Mouse (Mus musculus) cerebellum, adult 2 months (tissue): ENCODE data around the gene Zfp444.

Source experiments
- CTCF ChIP-seq: fragments of 200-500 bp; IDR thresholded peaks from 2 replicates; pipeline ENCODE4 v1.5.1; 2011; ENCODE audit warnings: low read depth, mild to moderate bottlenecking, control low read depth, low read length, moderate library complexity, borderline replicate concordance; ENCODE audit not compliant: insufficient read depth
- POLR2A ChIP-seq: fragments of 200-500 bp; IDR thresholded peaks from 2 replicates; pipeline ENCODE4 v1.6.1; 2011; ENCODE audit warnings: low read length, control low read depth, borderline replicate concordance; ENCODE audit not compliant: insufficient read depth

GRCm38 (mm10) chr7:6170391-6170790 is 1.6 kb upstream of the Zfp444 start:
- TF ChIP-seq CTCF (no peak), POLR2A (no peak)
